Mouse (Mus musculus) CH12.LX (cell line): ENCODE measurements at regions not wholly inside any gene's neighbourhood (a gene's known extent, or its start where the extent isn't known, plus 50 kb on each side); places are given as distances from the start of the nearest gene placed in this dataset.

Experiments
- CHD2 ChIP-seq: IDR thresholded peaks from 2 replicates; pipeline ENCODE4 v1.6.1; 2011; ENCODE audit warnings: low read length, improper control_type of control experiment
- E2F4 ChIP-seq: IDR thresholded peaks from 2 replicates; pipeline ENCODE4 v1.6.1; 2011; ENCODE audit warnings: low read depth, low read length, improper control_type of control experiment; ENCODE audit not compliant: insufficient replicate concordance
- EP300 ChIP-seq: IDR thresholded peaks from 2 replicates; pipeline ENCODE4 v1.6.1; 2011; ENCODE audit warnings: low read length, improper control_type of control experiment
- MXI1 ChIP-seq: IDR thresholded peaks from 2 replicates; pipeline ENCODE4 v1.6.1; 2011; ENCODE audit warnings: mild to moderate bottlenecking, low read depth, low read length, improper control_type of control experiment
- POLR2A ChIP-seq: IDR thresholded peaks from 2 replicates; pipeline ENCODE4 v1.6.1; 2011; ENCODE audit warnings: low read depth, mild to moderate bottlenecking, improper control_type of control experiment, low read length
- RAD21 ChIP-seq: IDR thresholded peaks from 2 replicates; pipeline ENCODE4 v1.6.1; 2011; ENCODE audit warnings: low read depth, mild to moderate bottlenecking, low read length, improper control_type of control experiment, moderate library complexity
- ZC3H11A ChIP-seq: IDR thresholded peaks from 2 replicates; pipeline ENCODE4 v1.6.1; 2012; ENCODE audit warnings: low read depth, mild to moderate bottlenecking, inconsistent platforms, low read length, improper control_type of control experiment

DNA sequence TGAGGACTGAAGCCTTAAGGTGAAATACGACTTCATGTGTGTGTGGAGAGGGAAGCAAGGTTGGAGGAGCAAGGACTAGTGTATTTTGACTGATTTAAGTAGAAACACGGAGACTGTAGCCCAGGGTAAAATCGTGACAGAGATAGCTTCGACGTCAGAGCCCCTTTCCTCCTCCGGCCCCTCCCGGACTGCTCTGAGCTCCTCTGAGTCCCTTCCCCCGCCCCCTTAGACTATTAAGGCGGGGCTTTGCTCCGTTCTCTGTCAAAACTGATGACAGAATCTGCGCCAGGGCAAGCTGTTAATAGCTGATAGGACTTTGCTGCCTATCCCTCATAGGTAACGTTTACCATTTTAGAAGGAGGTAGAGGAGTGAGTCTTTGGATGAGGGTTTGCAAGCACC, 62.0 kb upstream of the Frmpd3 start:
- TF ChIP-seq RAD21 = no peak
- no peak for TF ChIP-seq EP300
- TF ChIP-seq E2F4 = no peak
- TF ChIP-seq POLR2A = no peak
- TF ChIP-seq CHD2 = no peak
- no peak for TF ChIP-seq ZC3H11A
- TF ChIP-seq MXI1 = no peak
